Mouse (Mus musculus) cerebellum, adult 11 months (tissue): ENCODE measurements around the gene Trnt1.

Experiments used
- DNase-seq: peaks from one replicate; pipeline ENCODE4 v3.0.0; 2022

Gene Trnt1

GRCm38 (mm10) chr6:106791429-106791828 lies 22.5 kb downstream of the Trnt1 start:
- no peak for DNase-seq

DNA sequence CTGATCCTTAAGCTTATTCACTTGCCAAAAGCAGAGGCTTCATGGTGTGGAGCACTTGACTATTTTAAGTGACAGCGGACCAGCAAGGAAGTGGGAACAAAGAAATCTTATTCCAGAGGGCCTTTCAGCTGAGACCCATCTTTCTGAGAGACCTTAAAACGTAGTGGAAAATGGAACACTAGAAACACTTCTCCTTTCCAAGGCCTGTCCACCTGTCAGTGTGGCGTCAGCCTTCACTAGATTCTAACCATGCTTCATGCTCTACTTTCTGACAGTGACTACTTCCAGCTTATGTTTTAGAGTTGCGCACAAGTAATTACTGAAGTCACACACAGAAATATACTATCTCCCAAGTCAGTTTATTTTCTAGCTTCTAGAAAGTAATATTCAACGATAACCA lies 23.6 kb downstream of the Trnt1 start:
- DNase-seq, result no peak

- no peak for DNase-seq
Measured at GRCm38 (mm10) chr6:106793088-106793487, 24.2 kb downstream of the Trnt1 start.

GRCm38 (mm10) chr6:106793621-106794020 lies 24.7 kb downstream of the Trnt1 start:
- no peak for DNase-seq

DNA sequence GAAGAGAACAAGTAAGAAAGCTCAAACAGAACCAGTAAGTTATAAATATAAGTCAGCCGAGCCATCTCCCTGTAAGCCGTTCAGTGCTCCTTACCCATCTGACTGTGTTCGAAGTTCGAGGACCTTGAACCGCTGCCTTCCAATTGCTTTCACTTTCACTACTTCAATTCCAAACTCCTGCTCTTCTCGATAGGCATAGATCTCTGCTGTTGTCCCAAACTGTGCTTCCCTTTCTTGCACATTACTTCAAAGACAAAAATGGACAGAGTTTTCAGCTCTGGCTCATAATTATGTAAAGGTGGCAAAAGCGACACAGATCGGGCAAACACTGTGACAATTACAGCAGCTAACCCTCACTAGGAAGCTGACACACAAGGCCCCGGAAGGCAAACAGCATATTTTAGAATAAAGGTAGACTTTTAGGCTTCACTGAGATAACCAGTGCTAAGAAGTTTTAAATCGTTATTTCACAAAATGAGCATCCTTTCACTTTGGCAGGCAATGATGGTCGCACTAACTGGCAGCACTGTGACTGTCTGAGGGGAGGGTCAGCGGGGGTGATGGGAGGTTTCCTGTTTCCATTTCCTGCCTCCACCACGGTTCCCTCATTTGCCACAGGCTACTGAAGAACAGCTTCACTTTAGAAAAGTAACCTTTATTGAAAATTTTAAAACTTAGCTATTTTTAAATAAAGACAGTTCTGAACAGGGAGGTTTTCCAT lies 25.3 kb downstream of the Trnt1 start:
- DNase-seq, result no peak

DNA sequence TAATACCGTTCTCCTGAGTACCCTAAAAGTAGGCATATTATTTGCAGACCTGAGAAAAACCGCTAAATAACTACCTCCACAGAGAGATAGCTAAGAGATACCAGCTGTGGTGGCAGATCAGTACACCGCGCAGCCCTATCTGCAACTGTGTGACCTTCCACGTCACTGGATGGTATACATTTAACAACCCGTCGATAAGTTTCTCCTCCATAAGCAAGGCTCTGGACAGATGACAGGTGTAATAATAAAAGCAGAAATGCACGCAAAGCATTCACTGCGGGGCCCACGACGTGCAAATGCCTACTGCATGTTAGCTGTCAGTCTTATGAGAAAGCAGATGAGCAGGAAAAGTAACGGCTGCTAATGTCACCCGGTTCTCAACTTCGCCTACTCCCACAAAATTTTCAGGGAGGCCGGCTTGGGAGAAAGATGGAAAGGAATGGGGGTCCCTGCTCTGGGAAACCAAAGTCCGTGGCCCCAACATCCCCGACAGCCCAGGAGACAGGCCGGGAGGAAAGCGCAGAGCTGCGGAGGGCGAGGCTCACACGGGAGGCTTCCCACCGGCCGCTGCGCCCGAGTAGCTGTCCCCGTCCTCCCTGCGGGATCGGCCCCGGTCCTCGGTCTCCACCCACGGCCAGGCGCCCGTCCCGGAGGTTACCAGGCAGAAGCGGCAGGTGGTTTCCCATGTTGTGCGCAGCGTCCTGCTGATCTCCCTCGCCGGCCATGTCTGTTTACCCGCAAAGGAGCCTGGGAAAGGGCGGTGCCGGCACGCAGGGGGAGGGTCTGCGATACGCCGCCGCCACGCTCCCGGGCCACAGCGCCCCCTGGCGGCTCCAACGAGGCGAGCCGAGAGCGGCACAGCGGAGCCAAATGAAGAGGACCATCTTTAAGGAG lies 30.7 kb downstream of the Trnt1 start, which contains the start of gene Crbn:
Crbn (minus strand) TSS at position 745 of the 894 bp plus-strand sequence.
- peak; percentile 91 for DNase-seq

DNA sequence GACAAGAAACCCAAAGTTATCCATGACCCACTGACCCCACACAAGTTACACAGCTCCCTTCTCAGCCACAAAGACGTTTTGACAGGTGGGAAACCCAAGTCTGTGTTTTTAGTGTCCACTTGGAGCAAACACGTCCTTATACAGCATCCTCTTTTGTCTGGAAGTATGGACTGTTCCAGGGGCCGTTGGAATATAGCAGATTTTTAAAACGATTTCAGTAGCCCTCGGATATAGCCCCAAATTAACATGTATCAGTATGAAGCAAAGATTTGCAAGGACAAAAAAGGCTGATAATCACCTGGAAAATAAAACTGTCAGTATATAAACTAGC lies 31.3 kb downstream of the Trnt1 start:
- DNase-seq, result no peak

GRCm38 (mm10) chr6:106804904-106805303 lies 36.0 kb downstream of the Trnt1 start:
- DNase-seq, result peak; percentile 44

DNA sequence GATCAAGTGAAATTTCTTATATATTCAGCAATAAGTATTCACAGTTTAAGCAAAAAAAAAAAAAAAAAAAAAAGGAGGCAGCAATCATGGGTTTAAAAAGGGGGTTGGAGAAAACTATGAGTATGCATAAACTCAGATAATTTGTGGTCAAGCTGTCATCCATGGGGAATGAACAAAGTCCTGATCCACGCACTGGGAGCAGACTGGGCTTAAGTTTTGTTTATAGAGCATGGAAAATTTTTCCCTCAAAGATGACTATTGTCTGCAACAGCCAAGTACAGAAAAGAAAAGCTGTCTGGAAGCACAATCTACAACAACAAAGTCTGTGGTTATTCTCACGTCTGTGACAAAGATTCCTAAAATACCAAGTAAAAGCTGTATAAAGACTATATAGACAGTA lies 40.2 kb downstream of the Trnt1 start:
- no peak for DNase-seq

GRCm38 (mm10) chr6:106810686-106811085 lies 41.8 kb downstream of the Trnt1 start:
- no peak for DNase-seq

DNA sequence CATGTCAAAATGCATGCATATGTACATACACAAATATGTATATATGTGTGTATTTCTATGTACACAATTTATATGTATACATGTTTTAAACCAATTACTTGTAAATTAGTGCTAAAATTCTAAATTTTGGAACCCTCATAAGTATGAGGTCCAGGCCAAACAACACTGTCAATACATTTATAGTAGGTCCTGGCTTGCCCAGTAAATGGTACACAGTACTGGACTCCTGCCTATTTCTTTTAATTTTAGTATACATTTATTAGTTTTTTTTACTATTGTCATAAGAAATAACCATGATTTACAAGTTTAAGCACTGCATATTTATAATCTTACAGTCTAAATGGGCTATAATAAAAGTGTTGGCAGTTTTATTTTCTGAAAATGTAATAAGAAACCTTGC lies 50.3 kb downstream of the Trnt1 start:
- no peak for DNase-seq

DNA sequence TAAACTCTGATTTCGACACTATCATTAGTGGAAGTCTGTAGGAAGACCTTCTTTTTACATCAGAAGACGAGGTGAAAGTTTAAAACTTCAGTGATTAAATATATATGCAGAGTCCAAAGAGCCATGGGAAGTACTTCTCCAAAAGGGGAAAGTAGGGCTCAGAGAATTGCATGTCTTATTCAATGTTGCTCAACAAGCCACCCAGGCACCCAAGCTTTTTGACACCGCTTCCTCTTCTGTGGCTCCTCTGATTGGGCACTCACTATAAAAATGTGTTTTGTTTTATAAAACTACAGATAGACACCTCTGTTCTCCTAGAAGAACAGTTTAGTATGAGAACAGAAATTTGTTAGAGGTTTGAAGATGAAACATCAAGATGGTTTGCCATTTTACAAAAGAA lies 51.0 kb downstream of the Trnt1 start:
- DNase-seq, result no peak

DNA sequence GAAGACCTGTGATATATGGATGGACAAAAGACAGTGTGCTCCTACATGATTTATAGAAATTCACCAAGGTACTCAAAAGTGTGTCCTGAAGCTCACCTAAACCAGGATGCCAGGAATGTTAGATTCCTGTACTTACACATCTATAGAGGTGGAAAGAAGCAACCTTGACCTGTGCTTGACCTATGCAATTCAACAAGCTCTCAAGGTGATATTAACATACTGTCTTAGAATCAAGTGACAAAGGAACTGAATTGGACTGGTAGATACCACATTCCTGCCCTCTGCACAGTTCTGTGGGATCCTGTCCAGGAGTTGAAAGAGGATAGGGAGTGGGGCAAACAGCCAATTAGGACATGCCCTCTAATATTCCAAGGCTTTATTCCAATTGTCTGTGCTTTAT lies 51.6 kb downstream of the Trnt1 start:
- DNase-seq, result no peak

DNA sequence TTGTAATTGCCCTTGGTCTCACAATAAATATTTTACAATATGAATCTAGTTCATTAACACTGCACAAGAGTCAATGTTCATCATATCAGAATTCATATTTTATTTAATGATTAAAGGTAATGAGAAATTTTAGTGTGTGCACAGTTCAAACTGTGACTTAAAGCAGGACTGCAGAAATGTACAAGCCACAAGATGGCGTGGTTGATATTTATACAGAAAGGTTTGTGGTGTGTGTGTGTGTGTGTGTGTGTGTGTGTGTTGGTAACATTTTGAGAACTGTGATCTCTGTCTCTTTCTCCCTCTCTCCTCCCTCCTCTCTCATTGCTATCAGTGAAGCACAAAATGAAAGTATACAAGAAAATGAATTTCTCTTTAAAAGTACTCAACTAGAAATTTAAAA lies 53.4 kb downstream of the Trnt1 start:
- peak; percentile 42 for DNase-seq
